Mouse (Mus musculus): Measurements from ENCODE around the gene Mcpt9.
"Not testable (repeated sequence)": the region's sequence is repeated elsewhere in the genome, so short reads cannot be mapped to it uniquely, and the experiment has no call there.

DNA sequence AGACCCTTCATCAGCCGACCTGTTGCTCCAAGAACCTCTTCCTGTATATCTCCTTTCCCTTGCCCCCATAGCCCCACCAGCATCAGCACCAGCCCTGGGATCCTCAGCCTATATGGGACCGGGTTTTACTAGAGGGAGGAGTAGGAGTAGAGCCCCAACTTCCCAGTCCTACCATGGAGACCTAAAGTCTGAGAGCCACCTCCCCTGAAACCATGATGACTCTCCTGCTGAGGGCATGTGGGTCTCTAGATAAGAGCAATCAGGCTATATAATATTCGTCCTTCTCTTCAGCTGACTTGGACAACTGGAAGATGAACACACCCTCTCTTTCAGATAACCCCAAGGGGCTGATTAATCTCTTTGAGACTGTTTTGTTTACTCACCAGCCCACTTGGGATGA, 42.8 kb downstream of the Mcpt9 start:
- not testable (repeated sequence) for TF ChIP-seq CTCF (IDR thresholded peaks at IDR 0.05; ENCODE audit: low read depth, low read length); POLR2A (IDR thresholded peaks at IDR 0.05; ENCODE audit: borderline replicate concordance, low read depth, low read length)

Measured in bone marrow macrophage, adult 2 months (primary cell).